Mouse (Mus musculus): ENCODE results near the gene Sycn. TPM values are rescaled to one million over a fixed set of nuclear protein-coding genes. Genes with fewer than 3 reads are reported as not detected.
A peak's percentile ranks its signal among the peaks of the same experiment; 100 is the strongest.

Gene Sycn
- polyA plus RNA-seq, 1 experiment from 2014 or later: 17.0 TPM

DNA sequence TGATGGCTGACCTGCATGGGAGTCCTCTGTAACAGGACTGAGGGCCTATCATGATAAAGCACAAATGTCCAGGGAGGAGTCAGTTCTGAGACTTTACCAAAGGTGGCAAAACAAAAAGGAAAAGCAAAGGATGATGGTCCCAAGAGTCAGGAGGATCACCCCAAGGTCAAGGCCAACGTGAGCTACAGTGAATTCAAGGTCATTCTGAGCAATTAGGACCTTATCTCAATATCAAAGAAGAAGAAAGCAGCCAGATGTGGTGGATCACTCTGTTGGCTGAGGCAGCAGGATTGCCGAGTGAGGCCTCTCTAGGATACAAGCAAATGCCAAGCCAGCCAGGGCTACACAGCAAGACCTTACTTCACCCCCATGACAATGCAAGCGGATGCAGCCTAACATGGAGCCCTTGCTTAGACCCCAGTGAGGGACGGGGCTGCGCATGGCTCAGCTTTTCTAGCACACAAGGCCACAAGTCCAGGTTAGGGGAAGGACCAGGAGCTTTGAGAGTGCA is 37.9 kb downstream of the Sycn start:
- no peak overlapping the region for H3K4me3 ChIP-seq (ENCODE audit: low read depth, low read length)
- H3K27ac ChIP-seq (ENCODE audit: low read depth, low read length): peak overlapping the region; percentile 54; the same call in 1 of the 2 replicates
- no peak overlapping the region for H3K9ac ChIP-seq (ENCODE audit: low read depth, low read length)
- no peaks in the 10 kb centered on the region for H3K27me3 ChIP-seq (replicated peaks; ENCODE audit: control insufficient read depth, insufficient read depth, low read length)
- no peak for TF ChIP-seq CTCF (IDR thresholded peaks at IDR 0.05; ENCODE audit: low read depth)
- H3K4me2 ChIP-seq (replicated peaks; ENCODE audit: low read depth): 0 out of 2 replicates have a peak overlapping the region, but pooled peaks have one; percentile 9
- H3K4me1 ChIP-seq (replicated peaks; ENCODE audit: control insufficient read depth, insufficient read depth, low read length): peaks cover 28% of the 10 kb centered on the region
- ATAC-seq: no peak
- 0 out of 2 replicates have a peak, but pooled peaks cover 5% of the 10 kb centered on the region for H3K36me3 ChIP-seq (ENCODE audit: control insufficient read depth, insufficient read depth)
- no peaks in the 10 kb centered on the region for H3K9me3 ChIP-seq (ENCODE audit: control insufficient read depth)
- WGBS: 61% methylated on average over 5 of the region's 5 CpGs

DNA sequence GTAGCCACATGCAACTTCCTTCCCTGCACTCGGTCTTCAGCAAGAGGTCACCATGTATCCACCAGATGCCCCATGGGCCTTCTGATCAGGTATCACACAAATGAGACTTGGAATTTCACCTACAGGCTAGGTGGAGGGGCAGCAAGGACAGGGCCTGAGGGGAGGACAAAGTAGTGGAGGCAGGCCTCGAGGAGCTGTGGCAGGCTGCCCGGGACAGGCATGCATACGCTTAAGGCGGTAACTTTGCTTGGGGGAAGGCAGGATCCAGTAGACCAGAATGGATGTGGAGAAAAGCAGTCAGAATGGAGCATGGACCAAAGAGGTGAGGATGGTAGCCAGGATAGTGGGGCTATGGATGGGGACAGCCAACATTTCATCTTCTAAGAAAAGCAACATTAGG is 39.1 kb downstream of the Sycn start:
- H3K4me2 ChIP-seq (replicated peaks; ENCODE audit: low read depth): no peak overlapping the region
- 75% methylated on average over 5 of the region's 5 CpGs for WGBS
- H3K4me3 ChIP-seq (ENCODE audit: low read depth, low read length): no peak overlapping the region
- peaks cover 24% of the 10 kb centered on the region for H3K4me1 ChIP-seq (replicated peaks; ENCODE audit: control insufficient read depth, insufficient read depth, low read length)
- H3K36me3 ChIP-seq (ENCODE audit: control insufficient read depth, insufficient read depth): 0 out of 2 replicates have a peak, but pooled peaks cover 5% of the 10 kb centered on the region
- no peak for TF ChIP-seq CTCF (IDR thresholded peaks at IDR 0.05; ENCODE audit: low read depth)
- H3K27ac ChIP-seq (ENCODE audit: low read depth, low read length): no peak overlapping the region
- no peak for ATAC-seq
- H3K27me3 ChIP-seq (replicated peaks; ENCODE audit: control insufficient read depth, insufficient read depth, low read length): no peaks in the 10 kb centered on the region
- no peaks in the 10 kb centered on the region for H3K9me3 ChIP-seq (ENCODE audit: control insufficient read depth)
- no peak overlapping the region for H3K9ac ChIP-seq (ENCODE audit: low read depth, low read length)

DNA sequence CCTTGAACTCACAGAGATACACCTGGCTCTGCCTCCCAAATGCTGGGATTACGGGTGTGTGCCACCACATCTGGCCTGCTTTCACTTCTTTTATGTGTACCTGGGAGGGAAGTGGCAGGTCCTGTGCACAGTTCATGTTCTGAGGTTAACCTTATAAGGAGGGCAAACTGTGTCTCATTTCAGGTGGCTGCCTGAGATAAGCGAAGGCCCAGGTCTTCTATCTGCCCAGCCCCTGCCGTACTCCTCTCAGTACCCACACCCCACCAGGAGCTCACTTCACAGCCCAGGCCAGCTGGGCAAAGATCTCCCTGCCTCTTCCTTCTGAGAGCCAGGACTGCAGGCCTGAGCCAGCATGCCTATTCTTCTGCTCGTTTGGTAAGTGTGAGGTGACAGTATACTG is 41.0 kb downstream of the Sycn start:
- peak overlapping the region; percentile 37; the same call in 1 of the 2 replicates for H3K27ac ChIP-seq (ENCODE audit: low read depth, low read length)
- H3K4me2 ChIP-seq (replicated peaks; ENCODE audit: low read depth): no peak overlapping the region
- no peak for TF ChIP-seq CTCF (IDR thresholded peaks at IDR 0.05; ENCODE audit: low read depth)
- no peak for ATAC-seq
- 41% methylated on average over 4 of the region's 4 CpGs for WGBS
- H3K4me1 ChIP-seq (replicated peaks; ENCODE audit: control insufficient read depth, insufficient read depth, low read length): peaks cover 28% of the 10 kb centered on the region
- H3K9me3 ChIP-seq (ENCODE audit: control insufficient read depth): no peaks in the 10 kb centered on the region
- H3K27me3 ChIP-seq (replicated peaks; ENCODE audit: control insufficient read depth, insufficient read depth, low read length): no peaks in the 10 kb centered on the region
- H3K9ac ChIP-seq (ENCODE audit: low read depth, low read length): no peak overlapping the region
- 0 out of 2 replicates have a peak, but pooled peaks cover 5% of the 10 kb centered on the region for H3K36me3 ChIP-seq (ENCODE audit: control insufficient read depth, insufficient read depth)
- no peak overlapping the region for H3K4me3 ChIP-seq (ENCODE audit: low read depth, low read length)

DNA sequence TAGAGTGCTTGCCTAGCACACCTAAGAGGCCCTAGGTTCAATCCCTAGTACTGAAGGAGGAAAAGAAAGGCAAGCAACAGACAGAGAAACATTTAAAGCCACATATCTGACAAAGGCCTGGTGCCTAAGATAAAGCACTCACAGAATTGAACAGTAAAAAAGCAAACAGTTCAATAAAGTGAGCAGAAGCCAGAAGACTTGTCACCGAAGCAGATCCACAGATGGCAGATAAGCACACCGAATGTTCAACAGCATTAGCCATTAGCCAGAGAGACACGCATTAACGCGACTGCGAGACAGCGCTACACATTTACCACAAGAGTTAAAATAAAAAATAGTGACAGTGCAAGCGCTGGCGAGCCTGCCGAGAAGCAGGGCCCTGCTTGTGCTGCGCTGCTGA is 42.2 kb downstream of the Sycn start:
- H3K4me1 ChIP-seq (replicated peaks; ENCODE audit: control insufficient read depth, insufficient read depth, low read length): peaks cover 21% of the 10 kb centered on the region
- H3K36me3 ChIP-seq (ENCODE audit: control insufficient read depth, insufficient read depth): 0 out of 2 replicates have a peak, but pooled peaks cover 5% of the 10 kb centered on the region
- 37% methylated on average over 11 of the region's 11 CpGs for WGBS
- H3K4me2 ChIP-seq (replicated peaks; ENCODE audit: low read depth): peak overlapping the region; percentile 48
- no peaks in the 10 kb centered on the region for H3K9me3 ChIP-seq (ENCODE audit: control insufficient read depth)
- no peak for TF ChIP-seq CTCF (IDR thresholded peaks at IDR 0.05; ENCODE audit: low read depth)
- H3K27me3 ChIP-seq (replicated peaks; ENCODE audit: control insufficient read depth, insufficient read depth, low read length): no peaks in the 10 kb centered on the region
- ATAC-seq: no peak
- H3K4me3 ChIP-seq (ENCODE audit: low read depth, low read length): no peak overlapping the region
- no peak overlapping the region for H3K9ac ChIP-seq (ENCODE audit: low read depth, low read length)
- H3K27ac ChIP-seq (ENCODE audit: low read depth, low read length): peak overlapping the region; percentile 80

DNA sequence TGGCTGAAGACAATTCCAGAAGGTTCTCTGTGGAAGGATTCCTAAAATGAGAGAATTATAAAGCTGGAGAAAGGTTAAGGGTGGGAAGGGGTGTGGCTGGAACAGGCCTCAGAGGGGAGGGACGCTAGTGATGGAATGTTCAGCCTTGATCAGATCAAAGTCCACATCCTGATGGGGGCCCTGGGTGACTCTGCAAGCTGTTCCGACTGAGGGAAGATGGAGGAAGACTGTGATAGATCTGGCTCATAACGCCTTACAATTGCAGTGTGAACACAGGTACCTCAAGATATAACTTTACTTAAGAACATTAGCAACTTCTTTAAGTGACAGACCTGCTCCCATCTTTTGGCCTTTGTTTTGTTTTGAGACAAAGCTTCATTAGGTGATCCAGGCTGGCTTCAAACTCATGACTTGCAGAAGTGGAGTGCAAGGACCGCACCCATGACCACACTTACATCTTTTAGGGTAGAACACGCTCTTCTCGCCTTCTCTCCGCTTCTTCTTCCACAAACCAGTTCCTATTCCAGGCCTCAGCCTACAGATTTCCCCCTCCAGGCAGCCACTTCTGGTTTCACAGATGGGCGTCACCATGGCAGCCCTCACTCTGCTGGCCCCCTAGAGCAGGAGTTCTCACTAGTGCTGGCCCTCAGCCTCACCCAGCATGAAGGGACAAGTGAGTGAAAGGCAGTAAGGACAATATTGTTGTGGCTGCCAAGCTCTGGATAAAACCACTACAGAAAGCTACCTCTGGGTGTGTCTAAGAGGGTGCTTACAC is 43.1 kb downstream of the Sycn start:
- H3K9ac ChIP-seq (ENCODE audit: low read depth, low read length): no peak overlapping the region
- ATAC-seq: peak; percentile 85
- H3K9me3 ChIP-seq (ENCODE audit: control insufficient read depth): no peaks in the 10 kb centered on the region
- 46% methylated on average over 8 of the region's 8 CpGs for WGBS
- H3K27ac ChIP-seq (ENCODE audit: low read depth, low read length): peak overlapping the region; percentile 80
- peak overlapping the region; percentile 48 for H3K4me2 ChIP-seq (replicated peaks; ENCODE audit: low read depth)
- H3K4me1 ChIP-seq (replicated peaks; ENCODE audit: control insufficient read depth, insufficient read depth, low read length): peaks cover 13% of the 10 kb centered on the region
- TF ChIP-seq CTCF (IDR thresholded peaks at IDR 0.05; ENCODE audit: low read depth): no peak
- no peak overlapping the region for H3K4me3 ChIP-seq (ENCODE audit: low read depth, low read length)
- H3K27me3 ChIP-seq (replicated peaks; ENCODE audit: control insufficient read depth, insufficient read depth, low read length): no peaks in the 10 kb centered on the region
- 0 out of 2 replicates have a peak, but pooled peaks cover 3% of the 10 kb centered on the region for H3K36me3 ChIP-seq (ENCODE audit: control insufficient read depth, insufficient read depth)

DNA sequence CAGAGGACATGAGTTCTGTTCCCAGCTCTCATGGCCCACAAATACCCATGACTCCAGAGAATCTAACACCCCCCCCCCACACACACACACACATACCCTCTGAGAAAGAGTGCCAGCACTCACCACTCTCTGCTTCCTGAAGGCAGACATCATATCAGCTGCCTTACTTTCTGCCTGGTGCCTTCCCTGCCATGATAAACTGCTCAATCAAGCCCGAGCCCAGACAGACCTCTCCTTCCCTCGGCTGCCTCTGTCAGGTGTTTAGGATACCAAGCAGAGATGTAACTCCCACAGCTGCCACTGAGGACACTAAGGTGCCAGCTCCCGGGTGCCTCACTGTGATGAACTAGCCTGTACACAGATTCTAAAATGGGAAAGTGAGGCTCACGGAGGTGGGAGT is 43.8 kb downstream of the Sycn start:
- Histone ChIP-seq H3K9me3 (ENCODE audit: control insufficient read depth) (no peaks in the 10 kb centered on the region), H3K4me3 (ENCODE audit: low read depth, low read length) (no peak overlapping the region), H3K4me1 (replicated peaks; ENCODE audit: control insufficient read depth, insufficient read depth, low read length) (peaks cover 12% of the 10 kb centered on the region), H3K9ac (ENCODE audit: low read depth, low read length) (no peak overlapping the region), H3K36me3 (ENCODE audit: control insufficient read depth, insufficient read depth) (no peaks in the 10 kb centered on the region), H3K27me3 (replicated peaks; ENCODE audit: control insufficient read depth, insufficient read depth, low read length) (no peaks in the 10 kb centered on the region), H3K4me2 (replicated peaks; ENCODE audit: low read depth) (peak overlapping the region; percentile 48), H3K27ac (ENCODE audit: low read depth, low read length) (peak overlapping the region; percentile 80)
- WGBS: 40% methylated on average over 4 of the region's 4 CpGs
- no peak for TF ChIP-seq CTCF (IDR thresholded peaks at IDR 0.05; ENCODE audit: low read depth)
- no peak for ATAC-seq

Measured in intestine, postnatal 0 days (tissue).